Mouse (Mus musculus): ENCODE measurements at regions not wholly inside any gene's neighbourhood (a gene's known extent, or its start where the extent isn't known, plus 50 kb on each side); places are given as distances from the start of the nearest gene placed in this dataset.
A peak's percentile ranks its signal among the peaks of the same experiment; 100 is the strongest.

DNA sequence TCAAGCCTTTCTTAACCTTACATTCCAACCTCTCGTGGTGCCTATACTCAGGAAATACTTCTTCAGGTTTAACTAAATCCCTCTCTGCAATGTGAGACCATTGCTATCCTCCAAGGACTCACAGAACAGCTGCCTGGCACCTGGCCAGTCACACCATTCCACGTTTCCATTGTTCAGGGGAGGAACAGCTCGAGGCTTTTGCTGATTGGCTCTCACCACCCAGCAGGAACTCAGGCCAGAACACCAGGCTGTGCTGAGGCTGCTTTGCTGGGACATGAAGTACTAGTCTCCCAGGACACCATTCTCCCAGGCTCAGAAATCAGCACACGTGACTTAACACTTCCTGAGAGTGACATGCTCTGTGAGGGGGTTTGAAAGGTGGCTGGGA lies 357.6 kb downstream of the Sorl1 start:
- peak; percentile 76 for DNase-seq (ENCODE audit: low spot score)

GRCm38 (mm10) chr9:41765816-41766532 lies 358.1 kb downstream of the Sorl1 start:
- no peak for DNase-seq (ENCODE audit: low spot score)

- no peak for DNase-seq (ENCODE audit: low spot score)
Observed at GRCm38 (mm10) chr9:41761050-41761576, 363.0 kb downstream of the Sorl1 start.

GRCm38 (mm10) chr9:41754434-41755002 lies 369.6 kb downstream of the Sorl1 start:
- DNase-seq (ENCODE audit: low spot score) = no peak

GRCm38 (mm10) chr9:41745979-41746647 lies 378.0 kb downstream of the Sorl1 start:
- no peak for DNase-seq (ENCODE audit: low spot score)

DNA sequence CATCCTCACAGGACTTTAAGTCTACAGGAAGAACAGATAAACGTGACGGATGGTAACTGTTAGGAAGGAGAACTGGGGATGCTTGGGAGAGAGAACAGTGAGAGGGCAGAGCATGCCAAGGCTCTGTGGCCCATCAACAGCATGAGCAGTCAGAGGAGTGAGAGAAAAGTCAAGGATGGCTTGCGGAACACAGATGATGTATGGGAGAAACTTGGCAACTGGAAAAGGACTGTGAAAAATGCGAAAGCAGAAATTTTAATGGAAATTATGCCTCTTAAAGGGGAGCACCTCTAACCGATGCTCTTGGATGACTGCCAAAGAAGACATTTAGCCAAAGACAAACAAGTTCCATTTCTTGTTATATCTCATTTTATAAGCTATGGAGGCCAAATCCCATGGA lies 382.6 kb downstream of the Sorl1 start:
- DNase-seq (ENCODE audit: low spot score) = no peak

- no peak for DNase-seq (ENCODE audit: low spot score)
Observed at GRCm38 (mm10) chr9:41740536-41740935, 383.6 kb downstream of the Sorl1 start.

- no peak for DNase-seq (ENCODE audit: low spot score)
Observed at GRCm38 (mm10) chr9:41737671-41738070, 386.4 kb downstream of the Sorl1 start.

DNA sequence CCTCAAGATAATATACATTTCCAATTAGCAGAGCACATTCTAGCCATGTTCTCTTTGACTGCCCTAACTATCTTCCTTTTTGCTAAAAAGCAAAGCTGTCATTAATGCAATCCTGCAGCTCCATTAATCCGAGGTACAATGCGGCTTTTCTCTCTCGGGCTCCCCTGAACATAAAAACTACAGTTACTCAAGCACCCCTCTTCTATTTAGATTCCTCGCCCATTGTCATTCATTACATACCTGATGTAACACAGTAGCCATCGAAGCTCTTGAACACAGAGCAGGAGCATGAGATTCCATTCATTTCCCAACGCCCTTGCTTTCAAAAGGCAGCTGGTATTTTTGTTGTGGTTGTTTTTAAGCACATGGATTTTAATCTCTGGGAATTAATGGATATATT lies 387.2 kb downstream of the Sorl1 start:
- no peak for DNase-seq (ENCODE audit: low spot score)

- DNase-seq (ENCODE audit: low spot score) = no peak
Observed at GRCm38 (mm10) chr9:41736234-41736859, 387.8 kb downstream of the Sorl1 start.

GRCm38 (mm10) chr9:41735448-41736233 lies 388.5 kb downstream of the Sorl1 start:
- DNase-seq (ENCODE audit: low spot score) = peak; percentile 35

DNA sequence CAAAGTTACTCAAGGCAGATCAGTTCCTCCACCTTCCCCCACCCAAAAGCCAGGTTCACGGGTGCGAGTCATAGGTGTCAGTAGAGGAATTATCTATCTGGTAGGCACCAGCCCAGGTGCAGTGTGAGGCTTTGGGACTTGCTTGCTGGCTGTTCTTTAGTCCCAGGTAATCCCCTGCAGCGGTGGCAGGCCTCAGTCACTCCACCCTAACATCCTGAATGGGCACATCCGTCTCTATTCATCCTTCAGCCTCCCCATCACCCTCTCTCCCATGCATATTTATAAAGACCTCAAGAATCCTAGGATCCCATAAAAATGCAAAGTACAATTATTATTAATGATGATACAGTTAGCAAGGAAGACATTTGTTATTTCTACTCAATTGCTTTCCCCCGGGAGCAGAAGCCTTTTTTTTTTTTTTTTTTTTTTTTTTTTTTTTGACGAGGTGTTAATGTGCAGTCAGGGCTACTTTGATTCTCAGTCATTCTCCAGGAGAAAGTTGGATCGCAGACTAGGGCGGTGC lies 389.1 kb downstream of the Sorl1 start:
- no peak for DNase-seq (ENCODE audit: low spot score)

DNA sequence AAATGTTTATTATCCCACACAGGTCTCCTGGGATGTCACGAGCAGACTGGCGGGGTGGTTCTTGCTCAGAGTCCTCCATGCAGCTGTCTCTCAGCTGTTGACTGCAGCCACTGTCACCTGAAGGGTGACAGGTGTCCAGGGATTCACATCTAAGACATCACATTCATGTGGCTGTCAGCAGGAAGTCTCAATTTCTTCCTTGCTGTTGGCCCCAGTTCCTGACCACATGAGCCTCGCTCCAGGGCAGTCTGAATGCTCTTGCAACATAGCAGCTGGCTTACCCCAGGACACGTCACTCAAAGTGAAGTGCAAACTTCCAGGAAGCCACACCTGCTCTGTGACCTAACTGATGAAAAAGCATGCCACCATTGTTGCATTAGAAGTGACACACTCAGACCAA lies 402.5 kb downstream of the Sorl1 start:
- peak; percentile 15 for DNase-seq (ENCODE audit: low spot score)

DNA sequence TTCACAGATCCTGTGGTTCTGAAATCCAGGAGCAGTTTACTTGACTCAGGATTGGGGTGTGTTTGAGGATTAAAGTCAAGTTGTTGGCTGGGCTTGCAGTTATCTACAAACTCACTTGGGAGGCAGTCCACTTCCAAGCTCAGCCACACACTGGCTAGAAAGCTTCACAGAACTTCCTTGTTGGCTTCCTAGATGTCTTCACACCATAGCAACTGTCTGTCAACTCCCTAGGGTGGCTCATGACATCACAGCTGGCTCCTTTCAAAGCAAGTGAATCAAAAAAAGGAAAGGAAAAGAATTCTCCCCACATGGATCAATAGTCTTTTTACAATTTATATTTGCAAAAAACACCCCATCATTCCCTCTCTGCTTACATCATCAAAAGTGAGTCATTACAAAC lies 408.9 kb downstream of the Sorl1 start:
- no peak for DNase-seq (ENCODE audit: low spot score)

DNA sequence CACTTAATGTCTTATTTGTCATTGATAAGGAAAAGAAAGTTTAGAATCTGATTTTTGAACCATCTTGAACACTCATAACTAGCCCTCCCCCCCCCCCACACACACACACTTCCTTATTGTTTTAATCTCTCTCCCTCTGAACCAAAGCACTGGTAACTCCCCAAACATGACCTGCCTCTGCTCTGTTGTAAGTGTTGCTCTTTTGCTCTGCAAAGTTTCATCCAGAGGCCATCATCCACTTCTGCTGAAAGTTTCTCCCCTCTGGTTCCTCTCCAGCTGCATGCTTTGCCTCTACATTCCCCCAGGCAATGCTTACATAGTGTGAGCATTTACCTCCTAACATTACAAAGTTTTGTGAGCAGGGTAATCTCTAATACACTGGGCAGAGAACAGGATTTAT lies 418.1 kb downstream of the Sorl1 start:
- no peak for DNase-seq (ENCODE audit: low spot score)

GRCm38 (mm10) chr9:41705461-41705903 lies 418.6 kb downstream of the Sorl1 start:
- DNase-seq (ENCODE audit: low spot score) = peak; percentile 49

DNA sequence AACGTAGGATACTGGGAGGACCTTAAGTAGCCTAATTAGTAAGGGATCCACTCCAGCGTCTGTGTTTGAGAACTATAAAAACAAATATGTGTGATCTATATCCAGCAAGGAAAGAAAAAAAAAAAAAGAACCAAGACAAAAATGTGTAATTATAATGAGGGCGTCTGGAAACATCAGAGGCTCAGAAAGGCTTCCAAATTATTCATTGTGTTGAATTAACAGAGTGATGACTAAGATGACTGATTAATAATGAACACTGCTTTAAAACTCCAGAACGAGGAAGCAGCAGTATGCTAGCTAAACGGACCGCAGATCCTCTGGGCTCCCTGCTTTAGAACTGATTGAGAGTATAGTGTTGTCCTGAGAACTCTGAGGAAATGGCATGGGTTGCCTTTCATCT lies 421.0 kb downstream of the Sorl1 start:
- no peak for DNase-seq (ENCODE audit: low spot score)

DNA sequence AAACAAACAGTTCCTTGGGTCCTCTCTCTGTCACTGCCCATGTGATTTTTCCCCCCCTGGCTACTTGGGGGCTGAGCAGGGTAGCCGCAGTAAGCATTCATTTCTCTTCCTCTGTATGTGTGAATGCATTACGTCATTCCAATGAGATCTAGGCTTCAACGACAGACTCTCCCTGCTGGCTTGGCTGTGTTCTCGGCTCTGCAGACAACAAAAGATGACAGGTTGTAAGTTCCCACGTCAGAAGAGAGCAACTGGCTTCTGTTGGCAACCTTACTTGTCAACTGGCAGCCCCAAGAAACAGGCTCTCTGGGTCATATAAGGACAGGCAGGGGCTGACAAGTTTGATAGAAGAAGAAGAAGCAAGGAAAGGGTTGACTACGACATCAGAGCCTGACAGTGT lies 423.4 kb downstream of the Sorl1 start:
- DNase-seq (ENCODE audit: low spot score) = no peak

- no peak for DNase-seq (ENCODE audit: low spot score)
Observed at GRCm38 (mm10) chr9:41699031-41699430, 425.1 kb downstream of the Sorl1 start.

DNA sequence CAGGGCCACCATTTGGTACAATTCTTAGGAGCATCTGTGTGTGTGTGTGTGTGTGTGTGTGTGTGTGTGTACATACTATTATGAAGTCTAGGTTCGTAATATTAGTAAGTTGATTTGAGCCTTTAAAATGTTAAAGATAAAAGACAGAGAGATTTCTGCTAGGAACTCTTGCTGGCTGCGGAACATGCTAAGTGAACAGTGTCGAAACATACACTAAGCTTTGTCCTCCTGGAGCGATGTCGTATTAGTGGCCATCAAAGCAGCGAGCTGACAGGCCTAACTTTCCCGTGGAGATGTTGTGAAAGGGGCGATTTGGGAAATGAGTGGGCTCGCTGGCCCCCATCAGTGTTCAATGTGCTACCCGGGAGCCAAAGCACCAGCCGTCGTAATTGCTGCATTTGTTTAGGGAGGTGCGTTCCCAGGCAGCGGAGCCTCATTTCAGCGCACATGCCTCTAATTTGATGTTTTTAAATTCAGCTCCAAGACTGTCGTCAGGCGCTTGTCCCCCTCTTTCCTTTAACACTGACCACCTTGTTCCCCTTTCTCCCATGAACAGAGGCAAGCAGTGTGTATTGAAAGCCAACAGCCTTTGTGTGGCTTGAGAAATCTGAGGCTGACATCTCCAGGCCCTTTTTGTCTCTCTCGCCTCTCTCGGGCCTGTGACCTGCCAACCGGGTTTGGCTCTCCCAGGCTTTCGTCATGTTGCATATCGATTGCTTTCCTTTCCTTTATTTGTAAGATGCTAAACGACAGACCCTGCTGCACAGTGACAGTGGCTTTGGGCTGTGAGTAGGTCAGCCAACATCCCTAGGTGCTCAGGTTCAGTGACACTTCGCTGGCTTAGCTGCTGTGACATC lies 426.3 kb downstream of the Sorl1 start:
- DNase-seq (ENCODE audit: low spot score) = no peak

DNA sequence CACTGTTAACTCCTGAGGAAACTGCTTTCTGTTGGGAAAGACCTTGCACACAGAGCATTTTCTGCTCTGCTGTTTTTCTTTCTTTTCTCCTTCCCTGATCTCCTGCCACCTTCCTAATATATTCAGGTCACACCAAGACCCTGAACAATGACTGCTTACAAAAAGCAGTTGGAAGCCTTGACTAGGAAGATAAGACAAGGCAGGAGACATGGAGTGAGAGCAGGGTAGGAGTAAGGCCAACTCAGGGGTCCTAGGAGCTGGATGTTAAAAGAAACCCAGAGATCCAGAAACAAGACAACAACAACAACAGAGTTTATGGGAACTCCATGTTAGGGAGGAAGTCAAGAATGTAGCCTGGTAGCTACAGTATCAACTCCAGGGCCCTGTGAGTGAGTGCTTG lies 426.9 kb downstream of the Sorl1 start:
- no peak for DNase-seq (ENCODE audit: low spot score)

All from adipocyte (in vitro differentiated cells).